Mouse (Mus musculus) NIH3T3 (cell line): ENCODE measurements around the gene Rhox3f.
"Not testable (repeated sequence)": the region's sequence is repeated elsewhere in the genome, so short reads cannot be mapped to it uniquely, and the experiment has no call there.

ENCODE experiments used
- DNase-seq: peaks from one replicate; pipeline ENCODE4 v3.0.0-alpha.2; 2012; ENCODE audit warnings: low read depth

The Rhox3f gene

GRCm38 (mm10) chrX:37580692-37581091 lies at the start of gene Rhox3f:
TSS of gene Rhox3f (plus strand) at chrX:37580992.
- DNase-seq = not testable (repeated sequence)

DNA sequence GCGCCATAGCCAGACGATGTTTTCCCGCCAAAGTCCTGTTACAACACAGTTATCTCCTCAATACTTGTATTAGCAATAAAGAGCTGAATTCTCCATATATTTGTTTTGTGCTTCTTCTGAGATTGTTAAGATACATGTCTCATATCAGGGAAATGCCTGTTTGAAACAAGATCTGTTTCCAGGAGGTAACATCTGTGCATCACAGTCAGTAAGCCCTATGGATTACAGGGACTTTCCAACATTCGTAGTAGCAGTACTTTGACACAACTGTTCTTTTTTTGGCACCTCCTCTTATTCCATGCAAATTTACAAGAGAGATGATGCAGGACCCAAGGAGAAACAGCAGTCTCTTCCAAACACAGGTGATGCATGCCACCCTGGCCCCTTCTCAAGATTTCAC lies 39.1 kb upstream of the Rhox3f start, which contains the start of gene Rhox3e:
Gene Rhox3e (plus strand): TSS at position 301 of the 400 bp plus-strand sequence.
- DNase-seq = not testable (repeated sequence)

GRCm38 (mm10) chrX:37557112-37557511 lies 23.7 kb upstream of the Rhox3f start, which contains the start of gene Rhox4e:
TSS of gene Rhox4e (plus strand) at chrX:37557412.
- not testable (repeated sequence) for DNase-seq

DNA sequence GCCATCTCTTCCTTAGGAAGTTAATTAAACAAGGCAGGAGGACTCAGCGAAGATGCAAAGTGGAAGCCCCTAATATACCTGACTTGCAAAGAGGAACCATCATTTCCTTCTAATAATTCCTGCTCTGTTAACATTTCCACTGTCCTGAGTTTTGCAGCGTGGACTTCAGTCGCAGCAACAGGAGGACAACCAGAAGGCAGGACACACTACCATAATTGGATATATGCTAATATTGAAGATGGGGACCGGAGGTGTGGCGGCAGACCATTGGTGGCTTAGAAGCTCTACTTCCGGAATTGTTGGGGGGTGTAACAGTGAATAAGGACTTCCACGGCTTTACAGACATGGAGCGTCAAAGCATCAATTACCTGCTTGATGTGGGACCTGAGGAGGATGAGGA lies 9.7 kb upstream of the Rhox3f start, which contains the start of gene Rhox2f:
Gene Rhox2f (plus strand): TSS at position 301 of the 400 bp plus-strand sequence.
- DNase-seq = not testable (repeated sequence)

GRCm38 (mm10) chrX:37572638-37573037 lies 8.2 kb upstream of the Rhox3f start:
- peak; percentile 6 for DNase-seq

DNA sequence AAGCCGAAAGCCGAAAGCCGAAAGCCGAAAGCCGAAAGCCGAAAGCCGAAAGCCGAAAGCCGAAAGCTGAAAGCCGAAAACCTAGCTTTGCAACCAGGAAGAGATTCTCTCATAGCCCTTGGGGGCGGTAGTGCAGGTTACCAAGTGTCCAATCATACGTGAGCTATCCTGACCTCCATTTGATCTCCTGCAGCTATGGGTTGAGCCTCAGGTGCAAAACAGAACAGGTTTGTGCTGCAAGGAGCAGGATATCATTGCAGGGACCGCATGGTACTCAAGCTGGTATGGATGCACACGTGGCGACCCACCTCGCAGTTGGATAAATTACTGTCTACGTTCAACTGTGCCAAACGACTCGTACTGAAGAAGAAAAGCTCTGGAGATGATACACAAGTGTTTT lies 26.8 kb downstream of the Rhox3f start, which contains the start of gene Rhox4f:
Gene Rhox4f (minus strand): TSS at position 101 of the 400 bp plus-strand sequence.
- DNase-seq = not testable (repeated sequence)

- DNase-seq = not testable (repeated sequence)
Measured at GRCm38 (mm10) chrX:37628512-37628911, 47.7 kb downstream of the Rhox3f start, which contains the start of gene Rhox3g. TSS of gene Rhox3g (minus strand) at chrX:37628612.
